Mouse (Mus musculus) layer of hippocampus, postnatal 14 days (tissue): Measurements from ENCODE around the gene Smim14. TPM values are rescaled to one million over a fixed set of nuclear protein-coding genes. Genes with fewer than 3 reads are reported as not detected.
A peak's percentile ranks its signal among the peaks of the same experiment; 100 is the strongest.
"Not testable (repeated sequence)": the region's sequence is repeated elsewhere in the genome, so short reads cannot be mapped to it uniquely, and the experiment has no call there.

Source experiments
- DNase-seq, 2 experiments: peaks; one replicate each; pipeline ENCODE4 v3.0.0; 2021 to 2022; ENCODE audit warnings: low spot score in 2 of 2, mixed read lengths in 1 of 2
- total RNA-seq, 2 experiments: library from RNA; stranded (reverse); gene quantifications; 2 replicates each; pipeline ENCODE4 v1.2.3; 2021

The Smim14 gene
- total RNA-seq, 2 experiments from 2014 or later, result 150 to 155 TPM

DNA sequence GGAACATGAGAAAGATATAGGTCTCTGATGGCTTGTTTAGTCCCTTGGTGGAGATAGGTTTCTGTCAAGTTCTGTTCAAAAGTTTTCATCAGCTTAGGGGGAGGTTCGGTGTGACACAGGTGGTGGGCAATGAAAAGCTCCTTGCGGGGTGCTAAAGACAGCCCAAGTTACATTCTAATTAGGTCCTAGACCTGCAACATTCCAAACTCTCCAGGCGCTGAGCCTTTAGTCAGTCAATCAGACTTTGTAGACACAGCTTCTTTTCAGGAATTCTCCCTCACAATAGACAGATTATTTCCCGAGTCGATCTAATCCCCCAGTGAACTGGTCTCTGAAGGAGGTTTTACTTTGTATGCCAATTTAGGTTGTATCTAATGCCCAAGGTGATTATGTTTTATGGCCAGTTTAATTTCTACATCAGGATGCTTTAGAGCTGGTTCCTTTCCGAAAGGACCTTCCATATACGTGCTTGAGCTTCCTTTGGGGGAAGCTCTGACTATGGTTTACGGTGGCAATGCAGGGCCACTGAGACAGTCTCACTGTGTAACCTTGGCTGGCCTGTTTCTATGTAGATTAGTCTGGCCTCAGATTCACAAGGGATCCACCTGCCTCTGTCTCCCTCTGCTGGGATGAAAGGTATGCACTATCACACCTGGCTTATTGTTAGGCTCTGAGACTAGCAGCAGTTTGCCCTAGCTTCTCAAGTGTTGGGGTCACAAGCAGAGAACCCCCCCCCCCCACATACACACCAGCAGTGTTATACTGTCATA, 11.1 kb downstream of the Smim14 start:
- DNase-seq, result no peak

- no peak for DNase-seq
Measured at GRCm38 (mm10) chr5:65524831-65525230, 12.2 kb downstream of the Smim14 start.

GRCm38 (mm10) chr5:65521803-65522202, 15.2 kb downstream of the Smim14 start:
- no peak for DNase-seq

DNA sequence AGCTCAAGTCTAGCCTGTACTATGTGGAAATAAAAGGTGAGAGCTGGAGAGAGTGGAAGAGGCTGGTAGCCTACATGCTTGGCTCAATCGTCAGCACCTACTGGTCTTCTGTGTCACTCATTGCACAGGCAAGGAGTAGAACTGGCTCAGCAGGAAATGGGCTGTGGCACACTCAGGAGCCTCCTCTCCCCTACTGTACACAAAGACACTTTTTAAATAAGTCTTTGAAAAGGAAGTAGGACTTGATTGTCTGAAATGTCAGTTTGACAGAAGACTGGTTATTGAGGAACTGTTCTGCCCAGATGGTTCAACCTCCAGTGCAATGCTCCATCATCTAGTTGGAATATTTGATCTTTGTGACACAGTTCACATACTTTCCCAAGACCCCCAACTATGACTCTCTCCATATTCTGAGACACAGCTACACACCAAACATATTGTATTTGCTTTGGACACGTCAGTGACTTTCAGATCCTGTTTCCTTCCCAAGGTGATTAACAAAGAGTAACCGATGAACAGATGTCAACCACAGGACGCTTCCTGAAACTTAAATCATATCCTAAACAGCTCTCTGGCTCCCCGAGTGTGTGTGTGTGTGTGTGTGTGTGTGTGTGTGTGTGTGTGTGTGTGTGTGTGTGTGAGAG, 22.2 kb downstream of the Smim14 start:
- no peak for DNase-seq

DNA sequence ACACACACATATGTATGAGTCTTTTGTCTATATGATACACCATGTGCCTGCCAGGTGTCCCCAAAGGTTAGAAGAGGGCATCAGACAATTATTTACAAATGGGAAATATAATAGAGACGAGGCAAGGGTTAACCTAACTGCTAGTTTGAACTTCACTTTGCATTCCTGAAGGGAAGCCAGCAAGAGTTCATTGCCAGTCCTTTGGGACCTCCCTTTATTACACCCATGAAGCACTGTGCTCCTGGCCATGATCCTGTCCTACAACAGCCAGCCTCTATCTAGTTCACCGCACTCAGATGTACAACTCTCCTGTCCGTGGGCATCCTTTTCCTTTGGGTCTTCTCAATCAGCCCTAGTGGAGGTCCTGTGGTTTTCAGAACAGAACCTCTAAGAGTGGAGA, 23.5 kb downstream of the Smim14 start:
- DNase-seq, result no peak

DNA sequence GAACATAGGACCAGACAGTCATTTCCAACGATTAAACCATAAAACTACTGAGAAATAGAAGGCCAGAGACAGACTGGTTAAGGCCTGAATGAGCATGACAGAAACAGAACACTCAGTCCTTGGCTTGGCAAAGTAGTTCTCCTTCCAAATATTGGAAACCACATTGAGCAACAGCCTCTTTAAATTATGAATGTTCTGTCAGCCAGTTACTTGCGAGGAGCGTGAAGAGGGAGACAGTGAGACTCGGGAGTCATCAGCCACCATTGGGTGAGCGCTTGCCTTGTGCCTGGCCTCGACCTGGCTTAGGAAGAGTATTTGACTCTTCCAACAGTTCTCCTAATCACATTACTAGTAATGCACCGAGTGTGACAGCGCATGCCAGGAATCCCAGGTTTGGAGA, 28.6 kb downstream of the Smim14 start:
- no peak for DNase-seq

GRCm38 (mm10) chr5:65505786-65506185, 31.2 kb downstream of the Smim14 start:
- DNase-seq, result no peak

DNA sequence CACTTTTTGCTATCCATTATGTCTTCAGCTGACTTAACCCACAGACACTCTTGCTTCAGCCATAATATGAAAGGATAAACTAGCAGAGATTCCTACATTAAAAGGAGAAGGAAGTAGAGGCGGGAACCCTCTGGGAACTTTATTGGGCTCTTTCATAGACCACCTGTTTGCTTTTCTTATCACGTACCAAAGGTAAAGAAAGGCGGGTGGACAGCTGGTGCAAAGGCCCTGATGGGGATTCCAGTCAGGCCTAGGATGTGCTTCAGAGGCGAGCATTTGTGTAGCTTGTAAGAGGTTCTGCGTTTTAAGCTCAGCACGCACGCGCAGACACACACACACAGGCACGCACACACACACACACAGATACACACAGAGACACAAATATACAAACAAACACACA, 35.6 kb downstream of the Smim14 start:
- DNase-seq, result no peak

GRCm38 (mm10) chr5:65500231-65500630, 36.8 kb downstream of the Smim14 start:
- no peak for DNase-seq

GRCm38 (mm10) chr5:65492716-65493531, 44.1 kb downstream of the Smim14 start, which contains the start of gene Gm43552:
Gm43552 (minus strand) TSS chr5:65492833.
- DNase-seq, result peak; percentile 90 to 97

DNA sequence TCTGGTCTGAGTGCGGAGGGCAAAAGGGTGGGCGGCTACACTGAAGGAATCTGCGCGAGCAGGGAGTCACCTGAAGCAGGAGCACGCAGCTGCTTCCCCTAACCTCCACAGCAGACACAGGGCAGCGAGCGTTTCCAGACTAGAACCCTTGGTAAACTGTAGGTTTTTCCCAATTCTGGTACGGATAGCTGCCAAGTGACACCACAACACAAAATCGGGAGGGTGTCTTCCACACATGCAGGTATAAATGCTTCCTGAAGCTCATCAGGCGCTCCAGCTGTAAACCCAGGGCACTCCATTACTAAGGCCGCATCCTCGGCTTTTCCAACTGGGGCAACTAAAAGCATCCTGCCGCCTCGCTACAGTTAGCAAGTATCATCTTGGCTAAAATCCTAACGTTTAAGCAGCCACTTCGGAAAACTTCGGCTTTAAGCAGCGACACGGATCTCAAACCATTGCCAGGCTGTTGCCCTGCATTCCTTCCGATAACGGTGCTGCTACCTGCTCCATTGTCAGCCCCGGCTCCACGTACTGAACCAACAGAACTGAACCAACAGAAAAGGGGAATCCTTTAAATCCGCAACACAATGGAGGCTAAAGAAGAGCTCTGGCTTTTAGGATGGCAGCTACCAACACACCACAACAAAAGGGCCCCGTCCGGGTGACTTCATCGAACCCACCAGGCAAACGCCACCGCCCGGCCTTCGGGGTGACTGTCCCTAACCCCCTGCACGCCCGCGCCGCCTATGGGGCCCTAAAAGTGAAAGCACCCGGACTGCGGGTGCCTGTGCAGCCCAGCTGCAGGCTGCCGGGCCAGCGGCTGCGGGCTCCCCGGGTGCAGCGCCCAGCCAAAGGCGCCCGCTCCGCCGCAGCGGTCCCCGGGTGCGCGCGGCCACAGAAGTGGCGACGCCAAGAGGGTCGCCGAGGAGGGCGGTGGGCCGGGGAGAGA, 44.9 kb downstream of the Smim14 start:
- peak; percentile 51 to 69 for DNase-seq

GRCm38 (mm10) chr5:65489830-65490229, 47.2 kb downstream of the Smim14 start:
- no peak for DNase-seq

- no peak for DNase-seq
Measured at GRCm38 (mm10) chr5:65488725-65489124, 48.3 kb downstream of the Smim14 start.

GRCm38 (mm10) chr5:65487381-65487780, 49.6 kb downstream of the Smim14 start:
- DNase-seq, result no peak

DNA sequence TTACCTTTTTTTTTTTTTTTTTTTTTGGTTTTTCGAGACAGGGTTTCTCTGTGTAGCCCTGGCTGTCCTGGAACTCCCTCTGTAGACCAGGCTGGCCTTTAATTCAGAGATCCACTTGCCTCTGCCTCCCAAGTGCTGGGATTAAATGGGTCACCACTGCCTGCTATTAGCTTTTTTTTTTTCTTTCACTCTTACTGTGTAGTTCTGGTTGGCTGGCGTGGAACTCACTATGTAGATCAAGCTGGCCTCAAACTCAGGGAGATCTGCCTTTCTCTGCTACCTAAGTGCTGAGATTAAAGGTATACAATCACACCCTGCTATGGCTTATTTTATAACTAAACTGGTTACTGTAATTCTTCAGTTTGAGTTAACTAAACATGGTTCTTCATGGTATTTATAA, 50.5 kb downstream of the Smim14 start:
- no peak for DNase-seq

- no peak for DNase-seq
Measured at GRCm38 (mm10) chr5:65482996-65483395, 54.0 kb downstream of the Smim14 start.

DNA sequence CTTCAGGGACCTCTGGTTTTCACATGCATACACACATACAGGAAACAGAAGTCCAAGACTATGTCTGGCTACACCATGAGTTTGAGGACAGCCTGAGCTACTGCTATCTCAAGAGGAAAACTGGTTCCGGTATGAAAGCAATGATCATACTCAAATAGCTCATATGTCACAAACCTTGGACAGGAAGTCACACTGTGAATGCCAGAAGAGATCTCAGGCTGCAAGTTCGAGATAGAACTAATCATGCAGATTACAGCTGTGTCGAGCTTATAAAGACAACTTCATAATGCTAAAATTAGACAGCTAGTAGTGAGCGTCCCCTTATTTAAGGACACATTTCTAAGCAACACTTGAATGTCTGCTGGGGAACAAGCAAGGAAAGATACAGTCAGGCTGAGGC, 56.5 kb downstream of the Smim14 start:
- no peak for DNase-seq

GRCm38 (mm10) chr5:65479681-65480445, 57.1 kb downstream of the Smim14 start:
- no peak for DNase-seq

- no peak for DNase-seq
Measured at GRCm38 (mm10) chr5:65478224-65478623, 58.8 kb downstream of the Smim14 start.

DNA sequence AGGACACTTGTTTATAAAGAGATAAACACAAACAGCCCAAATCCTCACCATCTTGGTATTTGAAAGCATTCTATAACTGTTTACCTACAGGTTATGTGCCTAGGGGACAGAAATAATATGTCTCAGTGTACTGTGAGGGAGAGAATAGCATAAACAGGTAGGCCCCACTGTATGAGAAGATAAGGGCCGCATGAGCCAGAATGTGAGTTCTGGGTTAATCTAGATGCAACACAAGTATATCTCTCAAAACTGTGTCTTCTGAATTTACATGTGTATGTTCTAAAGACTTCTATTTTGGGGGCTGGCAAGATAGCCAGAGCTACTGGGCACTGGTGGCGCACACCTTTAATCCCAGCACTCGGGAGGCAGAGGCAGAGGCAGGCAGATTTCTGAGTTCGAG, 60.2 kb downstream of the Smim14 start:
- DNase-seq, result not testable (repeated sequence)
